Mouse (Mus musculus): ENCODE data around the gene Gm43738. TPM values are rescaled to one million over a fixed set of nuclear protein-coding genes. Genes with fewer than 3 reads are reported as not detected.
A peak's percentile ranks its signal among the peaks of the same experiment; 100 is the strongest.

Gene Gm43738
- polyA plus RNA-seq, 1 experiment from 2014 or later: not detected

DNA sequence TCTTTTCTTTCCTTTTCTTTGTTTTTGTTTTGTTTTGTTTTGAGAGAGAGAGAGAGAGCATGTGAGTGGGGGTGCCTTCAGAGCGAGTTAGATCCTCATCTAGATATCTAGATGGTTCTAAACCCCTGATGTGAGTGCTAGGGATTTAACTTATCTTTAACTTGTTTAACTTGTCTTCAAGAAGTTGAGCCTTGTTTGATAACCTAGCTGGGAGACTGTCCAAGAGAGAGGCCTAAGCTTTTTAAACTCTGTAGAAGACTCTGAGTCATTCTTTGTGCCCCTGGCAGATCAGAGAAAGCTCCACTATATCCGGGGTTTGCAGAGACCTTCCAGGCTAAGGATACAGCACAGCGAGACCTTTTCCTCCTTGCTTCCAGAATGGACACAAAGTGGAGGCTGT is 6.6 kb upstream of the Gm43738 start:
- Histone ChIP-seq H3K4me1 (replicated peaks; ENCODE audit: control insufficient read depth, insufficient read depth, low read length) (no peaks in the 10 kb centered on the region; the same call in 1 of the 2 replicates), H3K27me3 (ENCODE audit: control insufficient read depth, insufficient read depth, low read length) (no peaks in the 10 kb centered on the region), H3K9me3 (ENCODE audit: control insufficient read depth, low read length) (no peaks in the 10 kb centered on the region), H3K36me3 (replicated peaks; ENCODE audit: control insufficient read depth, insufficient read depth) (no peaks in the 10 kb centered on the region), H3K4me3 (replicated peaks; ENCODE audit: low read length) (no peak overlapping the region), H3K4me2 (replicated peaks) (no peak overlapping the region), H3K27ac (no peak overlapping the region), H3K9ac (no peak overlapping the region)
- DNase-seq (ENCODE audit: low spot score) (no peak), ATAC-seq (ENCODE audit: low FRiP score) (no peak)
- WGBS: 78% methylated on average over 3 of the region's 3 CpGs

DNA sequence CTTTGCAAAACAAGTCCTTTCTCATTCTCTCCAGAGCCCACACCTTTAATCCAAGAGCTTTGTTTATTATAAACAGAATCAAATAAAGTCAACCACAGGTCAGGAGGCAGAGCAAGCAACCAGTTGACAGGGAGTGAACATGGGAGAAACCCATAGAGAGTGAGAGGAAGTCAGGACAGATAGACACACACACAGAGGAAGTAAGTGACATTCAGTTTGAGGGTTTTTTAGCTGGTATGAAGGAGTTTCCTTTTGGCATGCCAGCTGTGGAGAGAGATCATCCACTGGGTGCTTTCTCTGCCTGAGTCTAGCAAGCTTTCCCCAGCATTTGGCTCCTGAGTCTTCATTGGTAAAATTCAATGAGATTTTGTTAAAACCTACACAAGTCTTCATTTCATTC is 6.0 kb upstream of the Gm43738 start:
- Histone ChIP-seq H3K4me2 (replicated peaks) (no peak overlapping the region), H3K9me3 (ENCODE audit: control insufficient read depth, low read length) (no peaks in the 10 kb centered on the region), H3K27ac (no peak overlapping the region), H3K36me3 (replicated peaks; ENCODE audit: control insufficient read depth, insufficient read depth) (no peaks in the 10 kb centered on the region), H3K27me3 (ENCODE audit: control insufficient read depth, insufficient read depth, low read length) (no peaks in the 10 kb centered on the region), H3K4me1 (replicated peaks; ENCODE audit: control insufficient read depth, insufficient read depth, low read length) (no peaks in the 10 kb centered on the region; the same call in 1 of the 2 replicates), H3K9ac (no peak overlapping the region), H3K4me3 (replicated peaks; ENCODE audit: low read length) (no peak overlapping the region)
- DNase-seq (ENCODE audit: low spot score) (no peak), ATAC-seq (ENCODE audit: low FRiP score) (no peak)

- 69% methylated on average over 4 of the region's 4 CpGs for WGBS
These were observed 2.3 kb upstream of the Gm43738 start for GRCm38 (mm10) chr3:89103291-89103595.

DNA sequence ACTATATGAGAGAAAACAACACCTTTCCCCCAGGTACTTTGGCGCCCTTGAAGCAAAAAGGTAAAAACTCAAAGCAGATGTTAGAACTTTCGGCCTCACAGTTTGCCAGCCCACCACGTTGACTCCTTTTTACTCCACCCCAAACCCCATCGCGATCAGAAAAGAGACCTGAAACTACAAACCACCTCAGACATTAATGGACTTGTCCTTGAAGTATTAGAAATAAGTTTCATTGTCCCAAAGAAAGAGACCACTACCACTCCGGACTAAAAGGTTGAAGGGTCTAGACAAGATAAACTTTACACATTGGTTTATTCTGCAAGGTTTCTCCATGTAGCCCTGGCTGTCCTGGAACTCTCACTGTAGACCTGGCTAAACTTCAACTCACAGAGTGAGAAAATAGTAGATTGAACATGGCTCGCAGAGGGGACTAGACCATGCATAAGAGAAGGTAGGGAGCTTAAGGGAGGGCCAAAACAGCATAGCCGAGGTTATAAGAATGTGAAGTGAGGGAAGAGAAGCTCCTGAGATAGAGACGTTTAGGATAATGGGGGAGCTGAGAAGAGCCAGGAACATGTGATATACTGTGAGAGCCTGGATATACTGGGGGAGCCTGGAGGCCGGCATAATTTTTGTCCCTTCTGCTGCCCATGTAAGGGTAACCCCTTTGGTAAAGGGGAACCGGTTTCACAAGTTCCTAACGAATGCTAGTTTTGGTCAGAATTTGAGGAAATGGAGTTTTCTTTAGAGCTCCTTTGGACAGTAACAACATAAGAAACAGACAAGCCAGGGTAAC is 1.8 kb upstream of the Gm43738 start:
- ATAC-seq (ENCODE audit: low FRiP score) (no peak), DNase-seq (ENCODE audit: low spot score) (no peak)
- Histone ChIP-seq H3K4me2 (replicated peaks) (peak overlapping the region; percentile 60), H3K36me3 (replicated peaks; ENCODE audit: control insufficient read depth, insufficient read depth) (peaks cover 26% of the 10 kb centered on the region), H3K4me1 (replicated peaks; ENCODE audit: control insufficient read depth, insufficient read depth, low read length) (peaks cover 16% of the 10 kb centered on the region), H3K9me3 (ENCODE audit: control insufficient read depth, low read length) (no peaks in the 10 kb centered on the region), H3K27me3 (ENCODE audit: control insufficient read depth, insufficient read depth, low read length) (no peaks in the 10 kb centered on the region), H3K27ac (peak overlapping the region; percentile 86), H3K9ac (peak overlapping the region; percentile 51), H3K4me3 (replicated peaks; ENCODE audit: low read length) (peak overlapping the region; percentile 65)
- WGBS: 67% methylated on average over 12 of the region's 12 CpGs

More at GRCm38 (mm10) chr3:89103291-89103595, 2.3 kb upstream of the Gm43738 start:
- Histone ChIP-seq H3K27me3 (ENCODE audit: control insufficient read depth, insufficient read depth, low read length) (no peaks in the 10 kb centered on the region), H3K27ac (no peak overlapping the region), H3K4me1 (replicated peaks; ENCODE audit: control insufficient read depth, insufficient read depth, low read length) (peaks cover 16% of the 10 kb centered on the region), H3K4me3 (replicated peaks; ENCODE audit: low read length) (no peak overlapping the region), H3K36me3 (replicated peaks; ENCODE audit: control insufficient read depth, insufficient read depth) (peaks cover 21% of the 10 kb centered on the region), H3K9me3 (ENCODE audit: control insufficient read depth, low read length) (no peaks in the 10 kb centered on the region), H3K4me2 (replicated peaks) (no peak overlapping the region), H3K9ac (no peak overlapping the region)
- no peak for DNase-seq (ENCODE audit: low spot score)
- ATAC-seq (ENCODE audit: low FRiP score): no peak

GRCm38 (mm10) chr3:89101812-89102494 is 1.1 kb upstream of the Gm43738 start, which contains the start of gene Fdps:
Gene Fdps, minus strand, starts transcription at chr3:89101959.
- H3K27me3 ChIP-seq (ENCODE audit: control insufficient read depth, insufficient read depth, low read length): no peaks in the 10 kb centered on the region
- H3K9ac ChIP-seq: peak within 1 kb of the TSS; percentile 65
- peak within 1 kb of the TSS; percentile 86 for H3K27ac ChIP-seq
- H3K9me3 ChIP-seq (ENCODE audit: control insufficient read depth, low read length): no peaks in the 10 kb centered on the region
- WGBS: under 1% methylated on average over 26 of the region's 26 CpGs
- H3K4me2 ChIP-seq (replicated peaks): peak within 1 kb of the TSS; percentile 80
- peaks cover 16% of the 10 kb centered on the region for H3K4me1 ChIP-seq (replicated peaks; ENCODE audit: control insufficient read depth, insufficient read depth, low read length)
- peak; percentile 97 for DNase-seq (ENCODE audit: low spot score)
- H3K4me3 ChIP-seq (replicated peaks; ENCODE audit: low read length): peak within 1 kb of the TSS; percentile 65
- ATAC-seq (ENCODE audit: low FRiP score): peak; percentile 99
- H3K36me3 ChIP-seq (replicated peaks; ENCODE audit: control insufficient read depth, insufficient read depth): peaks cover 34% of the 10 kb centered on the region

- peaks cover 39% of the 10 kb centered on the region for H3K36me3 ChIP-seq (replicated peaks; ENCODE audit: control insufficient read depth, insufficient read depth)
- peak; percentile 36; the same call in 1 of the 2 replicates for ATAC-seq (ENCODE audit: low FRiP score)
- H3K27me3 ChIP-seq (ENCODE audit: control insufficient read depth, insufficient read depth, low read length): no peaks in the 10 kb centered on the region
- H3K4me2 ChIP-seq (replicated peaks): peak overlapping the region; percentile 80
- peak overlapping the region; percentile 65 for H3K4me3 ChIP-seq (replicated peaks; ENCODE audit: low read length)
- peaks cover 16% of the 10 kb centered on the region for H3K4me1 ChIP-seq (replicated peaks; ENCODE audit: control insufficient read depth, insufficient read depth, low read length)
- peak overlapping the region; percentile 65 for H3K9ac ChIP-seq
- DNase-seq (ENCODE audit: low spot score): no peak
- H3K27ac ChIP-seq: peak overlapping the region; percentile 80
- no peaks in the 10 kb centered on the region for H3K9me3 ChIP-seq (ENCODE audit: control insufficient read depth, low read length)
- 0% methylated on average over 19 of the region's 19 CpGs for WGBS
These were observed 536 bp upstream of the Gm43738 start for GRCm38 (mm10) chr3:89101459-89101811.

DNA sequence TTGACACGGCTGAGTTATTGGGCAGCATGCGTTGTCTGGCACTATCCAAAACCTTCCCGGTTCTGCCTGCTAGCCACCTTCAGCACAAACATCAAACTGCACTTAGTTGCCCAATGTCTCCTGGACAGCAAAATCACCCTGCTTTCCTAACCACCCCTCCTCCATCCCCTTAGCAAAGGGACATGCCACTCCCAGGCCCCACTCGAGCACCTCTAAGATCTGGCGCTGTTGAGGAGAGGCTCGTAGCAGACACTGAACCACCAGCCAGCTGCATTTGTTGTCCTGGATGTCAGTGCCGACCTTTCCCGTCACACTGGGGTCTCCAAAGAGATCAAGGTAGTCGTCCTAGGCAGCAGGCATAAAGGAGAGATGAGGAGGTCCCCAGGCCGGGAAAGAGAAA is 6.9 kb downstream of the Gm43738 start:
- no peak for DNase-seq (ENCODE audit: low spot score)
- Histone ChIP-seq H3K4me3 (replicated peaks; ENCODE audit: low read length) (no peak overlapping the region), H3K27ac (no peak overlapping the region), H3K9ac (no peak overlapping the region), H3K4me1 (replicated peaks; ENCODE audit: control insufficient read depth, insufficient read depth, low read length) (peaks cover 31% of the 10 kb centered on the region), H3K4me2 (replicated peaks) (peak overlapping the region; percentile 98; the same call in 1 of the 2 replicates), H3K9me3 (ENCODE audit: control insufficient read depth, low read length) (no peaks in the 10 kb centered on the region), H3K36me3 (replicated peaks; ENCODE audit: control insufficient read depth, insufficient read depth) (peaks cover 57% of the 10 kb centered on the region), H3K27me3 (ENCODE audit: control insufficient read depth, insufficient read depth, low read length) (no peaks in the 10 kb centered on the region)
- ATAC-seq (ENCODE audit: low FRiP score): no peak
- WGBS: 90% methylated on average over 10 of the region's 10 CpGs

GRCm38 (mm10) chr3:89093175-89093574 is 7.7 kb downstream of the Gm43738 start, which contains the start of gene Rusc1:
Gene Rusc1, minus strand, starts transcription at chr3:89093311.
- ATAC-seq (ENCODE audit: low FRiP score) (peak; percentile 87), DNase-seq (ENCODE audit: low spot score) (peak; percentile 91)
- Histone ChIP-seq H3K27ac (peak within 1 kb of the TSS; percentile 89), H3K9me3 (ENCODE audit: control insufficient read depth, low read length) (no peaks in the 10 kb centered on the region), H3K4me3 (replicated peaks; ENCODE audit: low read length) (peak within 1 kb of the TSS; percentile 73), H3K9ac (peak within 1 kb of the TSS; percentile 72), H3K36me3 (replicated peaks; ENCODE audit: control insufficient read depth, insufficient read depth) (peaks cover 57% of the 10 kb centered on the region), H3K4me2 (replicated peaks) (peak within 1 kb of the TSS; percentile 98), H3K4me1 (replicated peaks; ENCODE audit: control insufficient read depth, insufficient read depth, low read length) (peaks cover 32% of the 10 kb centered on the region), H3K27me3 (ENCODE audit: control insufficient read depth, insufficient read depth, low read length) (no peaks in the 10 kb centered on the region)
- WGBS: 1% methylated on average over 18 of the region's 18 CpGs

DNA sequence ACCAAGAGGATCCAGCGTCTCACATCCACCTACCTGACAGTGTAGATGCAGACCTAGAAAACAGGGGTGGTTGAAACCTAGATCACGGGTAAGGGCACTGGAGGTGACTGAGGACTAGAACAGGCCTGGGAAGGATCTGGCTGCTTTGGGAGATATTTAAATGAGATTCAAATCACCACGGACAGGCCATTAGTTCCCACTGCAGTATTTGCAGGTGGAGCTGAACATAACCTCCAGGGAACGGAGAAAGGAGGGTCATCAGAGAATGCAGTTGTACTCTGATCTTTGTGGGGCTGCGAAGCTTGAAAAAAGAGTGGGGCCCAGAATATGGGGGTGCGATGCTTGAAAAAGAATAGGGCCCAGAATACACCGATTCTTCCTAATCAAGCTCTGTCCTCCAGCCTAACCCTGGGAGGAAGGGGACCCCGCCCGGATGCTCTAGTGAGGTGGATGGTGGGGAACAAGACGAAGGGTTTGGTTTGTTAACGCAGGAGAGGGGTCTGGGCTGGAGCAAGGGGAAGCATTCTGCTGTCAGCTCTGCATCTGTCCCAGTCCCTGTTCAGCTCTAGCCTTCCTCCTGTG is 8.3 kb downstream of the Gm43738 start:
- 14% methylated on average over 11 of the region's 11 CpGs for WGBS
- H3K27ac ChIP-seq: peak overlapping the region; percentile 89
- peak; percentile 39 for ATAC-seq (ENCODE audit: low FRiP score)
- peak overlapping the region; percentile 98 for H3K4me2 ChIP-seq (replicated peaks)
- peak overlapping the region; percentile 72 for H3K9ac ChIP-seq
- peak overlapping the region; percentile 73 for H3K4me3 ChIP-seq (replicated peaks; ENCODE audit: low read length)
- no peak for DNase-seq (ENCODE audit: low spot score)
- H3K36me3 ChIP-seq (replicated peaks; ENCODE audit: control insufficient read depth, insufficient read depth): peaks cover 57% of the 10 kb centered on the region
- no peaks in the 10 kb centered on the region for H3K27me3 ChIP-seq (ENCODE audit: control insufficient read depth, insufficient read depth, low read length)
- peaks cover 32% of the 10 kb centered on the region for H3K4me1 ChIP-seq (replicated peaks; ENCODE audit: control insufficient read depth, insufficient read depth, low read length)
- H3K9me3 ChIP-seq (ENCODE audit: control insufficient read depth, low read length): no peaks in the 10 kb centered on the region

Data from hindbrain, embryonic 14.5 days (tissue).